Mouse (Mus musculus): ENCODE data around the gene Cdkal1. TPM values are rescaled to one million over a fixed set of nuclear protein-coding genes. Genes with fewer than 3 reads are reported as not detected.

Gene Cdkal1
- polyA plus RNA-seq, 1 experiment, result 0.50 TPM

- Histone ChIP-seq H3K36me3 (replicated peaks; ENCODE audit: low read length) (no peaks in the 10 kb centered on the region), H3K9me3 (no peaks in the 10 kb centered on the region), H3K27me3 (replicated peaks) (no peaks in the 10 kb centered on the region), H3K4me1 (no peaks in the 10 kb centered on the region), H3K4me3 (replicated peaks) (no peak overlapping the region)
- TF ChIP-seq FLI1 (IDR thresholded peaks at IDR 0.05; ENCODE audit: low read length) (no peak), GATA1 (IDR thresholded peaks at IDR 0.05; ENCODE audit: borderline replicate concordance, low read length) (no peak)
These were observed 371.5 kb downstream of the Cdkal1 start for GRCm38 (mm10) chr13:29483950-29484349.

- Histone ChIP-seq H3K4me1 (no peaks in the 10 kb centered on the region; the same call in 1 of the 2 replicates), H3K4me3 (replicated peaks) (no peak overlapping the region)
These were observed 373.2 kb downstream of the Cdkal1 start for GRCm38 (mm10) chr13:29482147-29482863.

GRCm38 (mm10) chr13:29476421-29476820 lies 379.1 kb downstream of the Cdkal1 start:
- Histone ChIP-seq H3K9me3 (no peaks in the 10 kb centered on the region), H3K4me1 (peaks cover 11% of the 10 kb centered on the region; the same call in 1 of the 2 replicates), H3K4me3 (replicated peaks) (no peak overlapping the region), H3K27me3 (replicated peaks) (no peaks in the 10 kb centered on the region), H3K36me3 (replicated peaks; ENCODE audit: low read length) (peaks cover 5% of the 10 kb centered on the region)
- TF ChIP-seq FLI1 (IDR thresholded peaks at IDR 0.05; ENCODE audit: low read length), result no peak

More at GRCm38 (mm10) chr13:29482147-29482863, 373.2 kb downstream of the Cdkal1 start:
- Histone ChIP-seq H3K36me3 (replicated peaks; ENCODE audit: low read length) (no peaks in the 10 kb centered on the region), H3K9me3 (no peaks in the 10 kb centered on the region), H3K27me3 (replicated peaks) (no peaks in the 10 kb centered on the region)
- TF ChIP-seq GATA1 (IDR thresholded peaks at IDR 0.05; ENCODE audit: borderline replicate concordance, low read length) (no peak), FLI1 (IDR thresholded peaks at IDR 0.05; ENCODE audit: low read length) (no peak)

GRCm38 (mm10) chr13:29474301-29474700 lies 381.2 kb downstream of the Cdkal1 start:
- Histone ChIP-seq H3K4me3 (replicated peaks) (no peak overlapping the region), H3K36me3 (replicated peaks; ENCODE audit: low read length) (peaks cover 5% of the 10 kb centered on the region), H3K9me3 (no peaks in the 10 kb centered on the region), H3K27me3 (replicated peaks) (no peaks in the 10 kb centered on the region), H3K4me1 (peaks cover 11% of the 10 kb centered on the region; the same call in 1 of the 2 replicates)
- TF ChIP-seq GATA1 (IDR thresholded peaks at IDR 0.05; ENCODE audit: borderline replicate concordance, low read length) (no peak), FLI1 (IDR thresholded peaks at IDR 0.05; ENCODE audit: low read length) (no peak)

GRCm38 (mm10) chr13:29473779-29474178 lies 381.7 kb downstream of the Cdkal1 start:
- Histone ChIP-seq H3K9me3 (no peaks in the 10 kb centered on the region), H3K4me1 (peaks cover 11% of the 10 kb centered on the region; the same call in 1 of the 2 replicates), H3K36me3 (replicated peaks; ENCODE audit: low read length) (peaks cover 5% of the 10 kb centered on the region), H3K4me3 (replicated peaks) (no peak overlapping the region), H3K27me3 (replicated peaks) (no peaks in the 10 kb centered on the region)
- TF ChIP-seq FLI1 (IDR thresholded peaks at IDR 0.05; ENCODE audit: low read length) (no peak), GATA1 (IDR thresholded peaks at IDR 0.05; ENCODE audit: borderline replicate concordance, low read length) (no peak)

- Histone ChIP-seq H3K9me3 (peaks cover 5% of the 10 kb centered on the region; the same call in 1 of the 2 replicates), H3K36me3 (replicated peaks; ENCODE audit: low read length) (peaks cover 4% of the 10 kb centered on the region), H3K27me3 (replicated peaks) (no peaks in the 10 kb centered on the region), H3K4me1 (peaks cover 50% of the 10 kb centered on the region), H3K4me3 (replicated peaks) (peak overlapping the region; percentile 42)
- TF ChIP-seq FLI1 (IDR thresholded peaks at IDR 0.05; ENCODE audit: low read length) (no peak), GATA1 (IDR thresholded peaks at IDR 0.05; ENCODE audit: borderline replicate concordance, low read length) (no peak)
These were observed 393.2 kb downstream of the Cdkal1 start for GRCm38 (mm10) chr13:29462271-29462670.

- Histone ChIP-seq H3K27me3 (replicated peaks) (no peaks in the 10 kb centered on the region), H3K36me3 (replicated peaks; ENCODE audit: low read length) (no peaks in the 10 kb centered on the region), H3K9me3 (no peaks in the 10 kb centered on the region), H3K4me1 (peaks cover 50% of the 10 kb centered on the region), H3K4me3 (replicated peaks) (no peak overlapping the region)
- TF ChIP-seq GATA1 (IDR thresholded peaks at IDR 0.05; ENCODE audit: borderline replicate concordance, low read length) (no peak), FLI1 (IDR thresholded peaks at IDR 0.05; ENCODE audit: low read length) (no peak)
These were observed 394.7 kb downstream of the Cdkal1 start for GRCm38 (mm10) chr13:29460741-29461140.

GRCm38 (mm10) chr13:29458385-29458784 lies 397.1 kb downstream of the Cdkal1 start:
- Histone ChIP-seq H3K4me1 (peaks cover 54% of the 10 kb centered on the region), H3K27me3 (replicated peaks) (no peaks in the 10 kb centered on the region), H3K36me3 (replicated peaks; ENCODE audit: low read length) (no peaks in the 10 kb centered on the region), H3K9me3 (no peaks in the 10 kb centered on the region), H3K4me3 (replicated peaks) (no peak overlapping the region)
- TF ChIP-seq FLI1 (IDR thresholded peaks at IDR 0.05; ENCODE audit: low read length) (no peak), GATA1 (IDR thresholded peaks at IDR 0.05; ENCODE audit: borderline replicate concordance, low read length) (peak; percentile 60; the same call in 1 of the 3 replicates)

GRCm38 (mm10) chr13:29437067-29437466 lies 418.4 kb downstream of the Cdkal1 start:
- Histone ChIP-seq H3K36me3 (replicated peaks; ENCODE audit: low read length) (peaks cover 2% of the 10 kb centered on the region), H3K4me3 (replicated peaks) (no peak overlapping the region), H3K9me3 (no peaks in the 10 kb centered on the region), H3K27me3 (replicated peaks) (no peaks in the 10 kb centered on the region), H3K4me1 (no peaks in the 10 kb centered on the region)
- no peak for TF ChIP-seq FLI1 (IDR thresholded peaks at IDR 0.05; ENCODE audit: low read length)
- no peak for TF ChIP-seq GATA1 (IDR thresholded peaks at IDR 0.05; ENCODE audit: borderline replicate concordance, low read length)

- Histone ChIP-seq H3K27me3 (replicated peaks) (no peaks in the 10 kb centered on the region), H3K4me3 (replicated peaks) (no peak overlapping the region), H3K4me1 (peaks cover 3% of the 10 kb centered on the region; the same call in 1 of the 2 replicates), H3K9me3 (peaks cover 3% of the 10 kb centered on the region), H3K36me3 (replicated peaks; ENCODE audit: low read length) (peaks cover 6% of the 10 kb centered on the region)
- TF ChIP-seq FLI1 (IDR thresholded peaks at IDR 0.05; ENCODE audit: low read length), result no peak
- no peak for TF ChIP-seq GATA1 (IDR thresholded peaks at IDR 0.05; ENCODE audit: borderline replicate concordance, low read length)
These were observed 420.7 kb downstream of the Cdkal1 start for GRCm38 (mm10) chr13:29434726-29435125.

All from megakaryocyte, embryonic 14.5 days (primary cell).